Mouse (Mus musculus) hindbrain, postnatal 0 days (tissue): Measurements from ENCODE around the gene Ppara. TPM values are rescaled to one million over a fixed set of nuclear protein-coding genes. Genes with fewer than 3 reads are reported as not detected.

Source experiments
- ATAC-seq: fragments of 200-750 bp; cut with Nextera tagmentation; 2 replicates; pipeline ENCODE4 v1.8.0; 2017; ENCODE audit warnings: mild to moderate bottlenecking, moderate TSS enrichment, moderate library complexity
- DNase-seq: peaks from one replicate; pipeline ENCODE4 v3.0.0-alpha.2; 2015; ENCODE audit warnings: low spot score
- H3K27ac ChIP-seq: fragments of 300-500 bp; sonication (generic); 2 replicates; pipeline ENCODE4 v1.5.1; 2014; ENCODE audit warnings: mild to moderate bottlenecking
- H3K27me3 ChIP-seq: fragments of 300-500 bp; sonication (generic); 2 replicates; pipeline ENCODE4 v1.6.1; 2014; ENCODE audit warnings: low read length, mixed read lengths; ENCODE audit not compliant: insufficient read depth
- H3K36me3 ChIP-seq: fragments of 300-500 bp; sonication (generic); 2 replicates; pipeline ENCODE4 v1.6.1; 2014; ENCODE audit warnings: low read length, mixed read lengths; ENCODE audit not compliant: insufficient read depth
- H3K4me1 ChIP-seq: fragments of 300-500 bp; sonication (generic); 2 replicates; pipeline ENCODE4 v1.6.1; 2014; ENCODE audit warnings: antibody characterized with exemption, low read length, mixed read lengths; ENCODE audit not compliant: insufficient read depth
- H3K4me2 ChIP-seq: fragments of 300-500 bp; sonication (generic); 2 replicates; pipeline ENCODE4 v1.6.1; 2014; ENCODE audit warnings: low read depth, mild to moderate bottlenecking, low read length, moderate library complexity, mixed read lengths
- H3K4me3 ChIP-seq: fragments of 300-500 bp; sonication (generic); 2 replicates; pipeline ENCODE4 v1.5.1; 2014; ENCODE audit warnings: low read length
- H3K9ac ChIP-seq: fragments of 300-500 bp; sonication (generic); replicated peaks from 2 replicates; pipeline ENCODE4 v1.6.1; 2014; ENCODE audit warnings: mild to moderate bottlenecking, low read length, moderate library complexity, mixed read lengths
- H3K9me3 ChIP-seq: fragments of 300-500 bp; sonication (generic); 2 replicates; pipeline ENCODE4 v1.6.1; 2016; ENCODE audit warnings: low read length, mixed read lengths
- CTCF ChIP-seq: IDR thresholded peaks from 2 replicates; pipeline ENCODE4 v1.5.1; 2016; ENCODE audit warnings: antibody characterized with exemption, control low read depth, low read depth
- WGBS: fragments of 180-500 bp; shearing (Covaris S2); extraction: QIAGEN DNeasy Blood & Tissue Kit; methylation state at CpG from one replicate; pipeline ENCODE4 v1.1.7; 2014; 5-methylcytosine and 5-hydroxymethylcytosine counted together
- polyA plus RNA-seq: library from polyadenylated mRNA; unstranded; fragments of >200 nt; fragmentation: Nextera tagmentation; extraction: Ambion mirVana; gene quantifications from 2 replicates; pipeline ENCODE4 v1.2.1, GENCODE M21; 2015
- total RNA-seq: library from RNA; depleted of rRNA; stranded (reverse); fragments of >200 nt; gene quantifications from 2 replicates; pipeline ENCODE4 v1.2.3, GENCODE M21; 2014

Gene Ppara
- total and polyA plus RNA-seq, 2 experiments from 2014 or later: 1.9 to 6.6 TPM

GRCm38 (mm10) chr15:85829470-85829869, 94.7 kb downstream of the Ppara start:
- no peak for TF ChIP-seq CTCF
- DNase-seq (no peak), ATAC-seq (no peak)
- Histone ChIP-seq H3K4me1 (peaks cover 7% of the 10 kb centered on the region; the same call in 1 of the 2 replicates), H3K4me2 (no peak overlapping the region), H3K9me3 (no peaks in the 10 kb centered on the region), H3K36me3 (no peaks in the 10 kb centered on the region), H3K27me3 (no peaks in the 10 kb centered on the region), H3K9ac (no peak overlapping the region), H3K27ac (no peak overlapping the region), H3K4me3 (no peak overlapping the region)
- WGBS: 71% methylated on average over 5 of the region's 5 CpGs

DNA sequence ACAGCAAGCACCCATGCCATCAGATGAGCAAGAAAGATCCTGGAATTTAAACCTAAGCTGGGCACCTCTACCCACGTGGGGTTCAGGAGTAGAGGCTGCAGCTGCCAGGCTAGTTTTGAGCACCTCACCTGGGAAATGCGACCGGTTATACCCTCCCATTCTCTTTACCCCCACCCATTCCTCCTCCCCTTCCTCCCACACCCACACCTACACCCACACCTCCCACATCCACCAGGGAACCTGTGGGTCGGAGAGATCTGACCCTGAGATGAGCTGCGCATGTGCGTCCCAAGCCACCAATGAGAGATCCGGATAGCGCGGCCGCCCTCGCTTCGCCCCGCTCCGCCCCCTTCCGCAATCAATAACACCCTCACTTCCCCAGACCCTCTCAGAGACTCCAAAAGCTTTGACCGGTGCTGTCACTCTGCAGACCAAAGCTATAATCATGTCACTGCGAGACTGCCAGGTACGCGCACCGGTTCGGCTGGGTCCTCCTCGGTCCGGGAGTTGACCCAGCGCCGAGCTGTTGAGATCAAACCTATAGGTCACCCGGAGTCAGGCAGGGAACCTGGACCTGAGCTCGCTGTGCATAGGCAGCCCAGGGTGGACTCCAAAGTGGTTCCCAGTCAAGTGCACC, 97.3 kb downstream of the Ppara start, which contains the start of gene Ttc38:
TSS of gene Ttc38 (plus strand) at position 353 of the 637 bp plus-strand sequence.
- Histone ChIP-seq H3K36me3 (no peaks in the 10 kb centered on the region), H3K4me2 (peak within 1 kb of the TSS; percentile 76), H3K9me3 (no peaks in the 10 kb centered on the region), H3K27me3 (no peaks in the 10 kb centered on the region), H3K4me3 (peak within 1 kb of the TSS; percentile 44), H3K9ac (peak within 1 kb of the TSS; percentile 45), H3K27ac (no peak within 1 kb of the TSS), H3K4me1 (peaks cover 7% of the 10 kb centered on the region; the same call in 1 of the 2 replicates)
- ATAC-seq (peak; percentile 94), DNase-seq (peak; percentile 83)
- TF ChIP-seq CTCF: peak; percentile 25
- WGBS: 2% methylated on average over 25 of the region's 27 CpGs

- WGBS: 58% methylated on average over 8 of the region's 8 CpGs
- Histone ChIP-seq H3K4me3 (peak overlapping the region; percentile 44), H3K27me3 (no peaks in the 10 kb centered on the region), H3K9me3 (no peaks in the 10 kb centered on the region), H3K4me2 (peak overlapping the region; percentile 76), H3K4me1 (peaks cover 7% of the 10 kb centered on the region; the same call in 1 of the 2 replicates), H3K27ac (no peak overlapping the region), H3K36me3 (no peaks in the 10 kb centered on the region), H3K9ac (peak overlapping the region; percentile 45)
- ATAC-seq (no peak), DNase-seq (no peak)
- TF ChIP-seq CTCF: no peak
These were observed 97.8 kb downstream of the Ppara start for GRCm38 (mm10) chr15:85832599-85832998.

- DNase-seq (no peak), ATAC-seq (no peak)
- TF ChIP-seq CTCF: peak; percentile 30
- Histone ChIP-seq H3K9ac (no peak overlapping the region), H3K9me3 (no peaks in the 10 kb centered on the region), H3K36me3 (no peaks in the 10 kb centered on the region), H3K27me3 (no peaks in the 10 kb centered on the region), H3K4me1 (peaks cover 7% of the 10 kb centered on the region; the same call in 1 of the 2 replicates), H3K27ac (no peak overlapping the region), H3K4me3 (no peak overlapping the region), H3K4me2 (no peak overlapping the region)
- 65% methylated on average over 3 of the region's 3 CpGs for WGBS
These were observed 100.6 kb downstream of the Ppara start for GRCm38 (mm10) chr15:85835335-85835734.

- ATAC-seq (no peak), DNase-seq (no peak)
- no peaks in the 10 kb centered on the region for H3K27me3 ChIP-seq
- WGBS: 92% methylated on average over 5 of the region's 5 CpGs
- no peak overlapping the region for H3K4me3 ChIP-seq
- no peak overlapping the region for H3K9ac ChIP-seq
- H3K27ac ChIP-seq: no peak overlapping the region
- no peak overlapping the region for H3K4me2 ChIP-seq
- no peaks in the 10 kb centered on the region for H3K9me3 ChIP-seq
- no peak for TF ChIP-seq CTCF
- peaks cover 2% of the 10 kb centered on the region; the same call in 1 of the 2 replicates for H3K4me1 ChIP-seq
- H3K36me3 ChIP-seq: no peaks in the 10 kb centered on the region
These were observed 102.1 kb downstream of the Ppara start for GRCm38 (mm10) chr15:85836887-85837286.

- TF ChIP-seq CTCF: peak; percentile 57
- Histone ChIP-seq H3K9ac (no peak overlapping the region), H3K4me1 (no peaks in the 10 kb centered on the region), H3K4me3 (no peak overlapping the region), H3K27ac (no peak overlapping the region), H3K9me3 (no peaks in the 10 kb centered on the region), H3K27me3 (no peaks in the 10 kb centered on the region), H3K4me2 (no peak overlapping the region), H3K36me3 (0 out of 2 replicates have a peak, but pooled peaks cover 4% of the 10 kb centered on the region)
- WGBS: 30% methylated on average over 6 of the region's 6 CpGs
- DNase-seq (no peak), ATAC-seq (no peak)
These were observed 106.2 kb downstream of the Ppara start for GRCm38 (mm10) chr15:85840983-85841382.

DNA sequence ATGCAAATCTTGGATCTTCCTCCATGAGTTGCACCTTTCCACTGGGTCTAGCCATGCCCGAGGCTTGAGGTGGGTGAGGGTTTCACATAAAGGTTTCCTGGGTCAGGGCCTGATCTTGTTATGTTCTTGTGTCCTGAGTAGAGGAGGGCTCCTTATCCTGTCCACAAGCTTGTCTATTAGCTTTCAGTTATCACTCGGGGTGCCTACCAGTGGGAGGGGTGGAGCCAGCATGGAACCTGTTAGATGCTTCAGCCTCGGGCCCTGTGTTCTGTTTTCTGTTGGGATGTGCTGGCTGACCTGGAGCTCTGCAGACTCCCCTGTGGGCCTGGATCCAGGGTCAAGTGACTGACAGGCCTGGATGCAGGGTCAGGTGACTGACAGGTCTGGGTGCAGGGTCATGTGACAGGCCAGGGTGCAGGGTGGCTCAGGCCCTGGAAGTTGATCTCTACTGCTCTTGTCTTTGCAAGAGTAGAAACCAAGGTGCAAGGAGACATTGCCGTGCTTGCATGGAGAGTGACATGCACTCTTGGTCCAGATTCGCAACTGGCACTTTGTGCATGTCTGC, 107.1 kb downstream of the Ppara start:
- no peak overlapping the region for H3K27ac ChIP-seq
- H3K9ac ChIP-seq: no peak overlapping the region
- no peaks in the 10 kb centered on the region for H3K9me3 ChIP-seq
- H3K27me3 ChIP-seq: no peaks in the 10 kb centered on the region
- DNase-seq (no peak), ATAC-seq (no peak)
- H3K4me3 ChIP-seq: no peak overlapping the region
- WGBS: 83% methylated on average over 5 of the region's 5 CpGs
- H3K36me3 ChIP-seq: 0 out of 2 replicates have a peak, but pooled peaks cover 4% of the 10 kb centered on the region
- H3K4me1 ChIP-seq: no peaks in the 10 kb centered on the region
- H3K4me2 ChIP-seq: no peak overlapping the region
- TF ChIP-seq CTCF: no peak
